17 mouse cellular contexts compared by ENCODE assay signal in genomic region chr6:39526797-39527196, GRCm38 (mm10). TPM values are rescaled to one million over a fixed set of nuclear protein-coding genes. Genes with fewer than 3 reads are reported as not detected.
DNase-seq lines count a peak whose midpoint lies in the region; ATAC-seq and TF ChIP-seq lines count a peak whose summit lies in the region.
"Had no signal": no experiment of that assay in that cellular context is flagged by ENCODE, and none has a peak within 500 bp of the region (broad histone marks: within the 10 kb centered on the region; RNA-seq: fewer than 3 reads in every experiment).

No protein-coding gene starts in this region.

- 39% methylated on average over 8 of the region's 10 CpGs for WGBS in liver, postnatal 0 days (ENCODE audit: insufficient replicate concordance)
- WGBS in liver, embryonic 11.5 days, result 52% methylated on average over 10 of the region's 10 CpGs
- 48% methylated on average over 10 of the region's 10 CpGs for WGBS in heart, adult 2 months

- in situ Hi-C loops in CH12.LX (cut with MboI; ENCODE audit: low pct_ligation_motif_present, low pct_unique_long_range_greater_than_20kb, low sequenced_read_pairs), result no loop called here

- H3K79me2 ChIP-seq in CH12.LX (replicated peaks; ENCODE audit: control insufficient read depth, extremely low read depth, insufficient read depth, poor library complexity, severe bottlenecking), result peaks cover 30% of the 10 kb centered on the region
- no peaks in the 10 kb centered on the region for H3K79me2 ChIP-seq in heart, adult 2 months (replicated peaks; ENCODE audit: control insufficient read depth, insufficient read depth, low read length)

- TF ChIP-seq CTCF in liver, postnatal 0 days (IDR thresholded peaks at IDR 0.05; ENCODE audit: low read depth), result no peak
- TF ChIP-seq CTCF in CH12.LX (conservative IDR thresholded peaks at IDR 0.05 in 1 of 2, IDR thresholded peaks at IDR 0.05 in 1 of 2; ENCODE audit: low read depth in 2 of 2, low read length in 2 of 2), result no peak
- no peak for TF ChIP-seq CTCF in heart, adult 2 months (IDR thresholded peaks at IDR 0.05)

- intact Hi-C loops in heart, adult 2 months (cut with DNase I), result loop anchor here (5.0 kb wide), 1 partner anchor 36 kb away; no protein-coding TSS in a partner anchor

- H3K9ac ChIP-seq in liver, postnatal 0 days (replicated peaks), result no peak overlapping the region
- no peak overlapping the region for H3K9ac ChIP-seq in liver, embryonic 11.5 days (ENCODE audit: low read depth, low read length)
- 0 out of 2 replicates have a peak overlapping the region, but pooled peaks have one; percentile 76 for H3K9ac ChIP-seq in CH12.LX (ENCODE audit: insufficient read depth, low read depth)
- no peak overlapping the region for H3K9ac ChIP-seq in heart, adult 2 months (ENCODE audit: low read depth, low read length)
- H3K9ac ChIP-seq: embryonic facial prominence, embryonic 12.5 days; limb, embryonic 13.5 days; lung, embryonic 15.5 days had no signal

- dilution Hi-C loops in CH12.LX (cut with MboI; ENCODE audit: extremely low pct_ligation_motif_present, extremely low pct_unique_long_range_greater_than_20kb, low sequenced_read_pairs), result no loop called here

- H3K4me3 ChIP-seq in liver, postnatal 0 days (ENCODE audit: low read depth, low read length), result no peak overlapping the region
- no peak overlapping the region for H3K4me3 ChIP-seq in liver, embryonic 11.5 days (ENCODE audit: low read depth, low read length)
- H3K4me3 ChIP-seq in CH12.LX (replicated peaks in 1 of 3; ENCODE audit: low read depth in 2 of 3, low read length in 2 of 3, poor library complexity in 1 of 3), result peak overlapping the region; percentile 57 to 66 (median 66)
- no peak overlapping the region for H3K4me3 ChIP-seq in heart, adult 2 months
- H3K4me3 ChIP-seq: embryonic facial prominence, embryonic 12.5 days; gastrocnemius, adult 2 months; heart, embryonic 10.5 days; limb, embryonic 13.5 days; lung, embryonic 15.5 days had no signal

- H3K4me2 ChIP-seq in liver, postnatal 0 days (ENCODE audit: low read depth, low read length), result no peak overlapping the region
- H3K4me2 ChIP-seq in liver, embryonic 11.5 days, result no peak overlapping the region
- H3K4me2 ChIP-seq in CH12.LX (ENCODE audit: insufficient read depth, low read depth, poor library complexity, severe bottlenecking), result peak overlapping the region; percentile 85
- H3K4me2 ChIP-seq: embryonic facial prominence, embryonic 12.5 days; limb, embryonic 13.5 days; lung, embryonic 15.5 days had no signal

- ATAC-seq in liver, postnatal 0 days, result no peak
- ATAC-seq in liver, embryonic 11.5 days (replicated peaks; ENCODE audit: low FRiP score), result no peak
- ATAC-seq: inflammation-experienced regulatory T-cells, adult 6 months had no signal

- H3K36me3 ChIP-seq in liver, postnatal 0 days (replicated peaks; ENCODE audit: insufficient read depth, low read length), result no peaks in the 10 kb centered on the region
- peaks cover 13% of the 10 kb centered on the region; the same call in 1 of the 2 replicates for H3K36me3 ChIP-seq in liver, embryonic 11.5 days (ENCODE audit: control insufficient read depth, insufficient read depth, low read length)
- peaks cover 20 to 60% of the 10 kb centered on the region in 2 experiments for H3K36me3 ChIP-seq in CH12.LX (replicated peaks in 1 of 2; ENCODE audit: control insufficient read depth in 1 of 2, insufficient read depth in 1 of 2, low read length in 1 of 2)
- no peaks in the 10 kb centered on the region for H3K36me3 ChIP-seq in heart, adult 2 months (ENCODE audit: control insufficient read depth, insufficient read depth, low read length)
- H3K36me3 ChIP-seq: G1E had no signal

- H3K9me3 ChIP-seq in liver, postnatal 0 days (ENCODE audit: low read length), result no peaks in the 10 kb centered on the region
- no peaks in the 10 kb centered on the region for H3K9me3 ChIP-seq in liver, embryonic 11.5 days (ENCODE audit: control insufficient read depth, low read length)
- H3K9me3 ChIP-seq in CH12.LX (replicated peaks; ENCODE audit: low read length), result no peaks in the 10 kb centered on the region
- H3K9me3 ChIP-seq: embryonic facial prominence, embryonic 12.5 days; G1E; heart, embryonic 10.5 days; lung, embryonic 15.5 days had no signal

- TF ChIP-seq EP300 in liver, postnatal 0 days (IDR thresholded peaks at IDR 0.05; ENCODE audit: low read depth), result no peak
- TF ChIP-seq EP300 in CH12.LX (IDR thresholded peaks at IDR 0.05; ENCODE audit: low read length), result peak; percentile 33; the same call in 1 of the 2 replicates
- TF ChIP-seq EP300 in heart, adult 2 months (IDR thresholded peaks at IDR 0.05; ENCODE audit: insufficient read depth, low read depth, low read length), result no peak

- H3K27me3 ChIP-seq in liver, postnatal 0 days (ENCODE audit: insufficient read depth, low read length), result no peaks in the 10 kb centered on the region
- H3K27me3 ChIP-seq in liver, embryonic 11.5 days (replicated peaks; ENCODE audit: control insufficient read depth, insufficient read depth, low read length), result no peaks in the 10 kb centered on the region
- no peaks in the 10 kb centered on the region for H3K27me3 ChIP-seq in CH12.LX (replicated peaks)
- H3K27me3 ChIP-seq in heart, adult 2 months (ENCODE audit: control insufficient read depth, insufficient read depth, low read length), result no peaks in the 10 kb centered on the region
- H3K27me3 ChIP-seq: embryonic facial prominence, embryonic 12.5 days; limb, embryonic 13.5 days; lung, embryonic 15.5 days had no signal

- TF ChIP-seq RAD21 in CH12.LX (IDR thresholded peaks at IDR 0.05; ENCODE audit: low read depth, low read length), result no peak; the same call in 1 of the 2 replicates

- no peak for DNase-seq in liver, postnatal 0 days
- DNase-seq in liver, embryonic 11.5 days (ENCODE audit: low spot score), result no peak
- DNase-seq in A20 (ENCODE audit: low read depth, low spot score), result peak; percentile 82
- DNase-seq in CH12.LX (ENCODE audit: extremely low read depth), result peak; percentile 90
- peak; percentile 6 for DNase-seq in induced T-regulatory cell, adult 2 months (ENCODE audit: low read depth)
- no peak for DNase-seq in urinary bladder, postnatal 10 days (ENCODE audit: low spot score)
- DNase-seq in cerebellum, adult 11-12 months, result no peak
- no peak for DNase-seq in heart, adult 2 months
- DNase-seq: kidney, postnatal 36 days had no signal

- no peak for TF ChIP-seq POLR2A in CH12.LX (IDR thresholded peaks at IDR 0.05; ENCODE audit: low read depth, low read length)
- no peak for TF ChIP-seq POLR2A in heart, adult 2 months (IDR thresholded peaks at IDR 0.05; ENCODE audit: insufficient read depth, low read depth, low read length)

- H3K27ac ChIP-seq in liver, postnatal 0 days (ENCODE audit: low read depth), result 0 out of 2 replicates have a peak overlapping the region, but pooled peaks have one; percentile 16
- H3K27ac ChIP-seq in liver, embryonic 11.5 days (ENCODE audit: low read depth, low read length), result no peak overlapping the region
- peak overlapping the region; percentile 95 for H3K27ac ChIP-seq in CH12.LX (ENCODE audit: insufficient read depth, low read depth)
- no peak overlapping the region for H3K27ac ChIP-seq in heart, adult 2 months
- H3K27ac ChIP-seq: embryonic facial prominence, embryonic 12.5 days; heart, embryonic 10.5 days; limb, embryonic 13.5 days; lung, embryonic 15.5 days had no signal

- H3K4me1 ChIP-seq in liver, postnatal 0 days (ENCODE audit: insufficient read depth), result peaks cover 12% of the 10 kb centered on the region
- peaks cover 4% of the 10 kb centered on the region; the same call in 1 of the 2 replicates for H3K4me1 ChIP-seq in liver, embryonic 11.5 days (replicated peaks; ENCODE audit: control insufficient read depth, insufficient read depth, low read length)
- H3K4me1 ChIP-seq in CH12.LX (ENCODE audit: control insufficient read depth in 1 of 2, insufficient read depth in 2 of 2), result peaks cover 15 to 36% of the 10 kb centered on the region in 2 experiments
- peaks cover 6% of the 10 kb centered on the region for H3K4me1 ChIP-seq in heart, adult 2 months (ENCODE audit: control insufficient read depth, insufficient read depth, low read length)

TF ChIP-seq in CH12.LX, 34 proteins besides CTCF, POLR2A, EP300 and RAD21 (continues in another document):
- TF ChIP-seq GABPA (IDR thresholded peaks at IDR 0.05; ENCODE audit: insufficient replicate concordance, low read depth, low read length) (no peak), PAX5 (IDR thresholded peaks at IDR 0.05; ENCODE audit: low read length) (no peak), MAFK (IDR thresholded peaks at IDR 0.05; ENCODE audit: insufficient replicate concordance, low read length) (no peak), MAZ (IDR thresholded peaks at IDR 0.05; ENCODE audit: low read depth, low read length) (no peak), POLR2AphosphoS2 (IDR thresholded peaks at IDR 0.05; ENCODE audit: low read depth, low read length) (no peak), KAT2A (IDR thresholded peaks at IDR 0.05; ENCODE audit: insufficient replicate concordance, low read length) (no peak), USF1 (IDR thresholded peaks at IDR 0.05; ENCODE audit: low read depth, low read length) (peak; percentile 84), CHD1 (IDR thresholded peaks at IDR 0.05; ENCODE audit: low read depth, low read length) (no peak), E2F4 (IDR thresholded peaks at IDR 0.05; ENCODE audit: insufficient replicate concordance, low read depth, low read length) (no peak)

RNA-seq across cellular contexts. Expression of gene Dennd2a, which starts 30.9 kb away (rescaled TPM):
- polyA plus RNA-seq in liver, postnatal 0 days (2015; fragmentation: Nextera tagmentation; extraction: Ambion mirVana), result 1.6 TPM in 2 replicates
- polyA plus RNA-seq in liver, embryonic 11.5 days (2014; fragmentation: Nextera tagmentation; extraction: Ambion mirVana), result 12.4 and 12.6 TPM in 2 replicates
- total RNA-seq in CH12.LX (2012; rRNA removed) (8.9 and 9.1 TPM in 2 replicates), CH12.LX (2014; rRNA removed) (2.9 and 3.7 TPM in 2 replicates)
- 10.4 and 10.6 TPM in 2 replicates for polyA plus RNA-seq in CH12.LX (2012; ENCODE audit: insufficient read length, low read depth)
- 1 to 10 TPM; 6.0 to 6.6 TPM for total RNA-seq in heart, adult 2 months (2021)
- 5.6 and 7.4 TPM in 2 replicates for polyA plus RNA-seq in heart, adult 2 months (2012; rRNA removed)
- polyA plus RNA-seq: G1E had no signal

RNA-seq across cellular contexts. Expression of gene Adck2, which starts 46.9 kb away (rescaled TPM):
- polyA plus RNA-seq in liver, postnatal 0 days (2015; fragmentation: Nextera tagmentation; extraction: Ambion mirVana), result 15.8 and 17.1 TPM in 2 replicates
- polyA plus RNA-seq in liver, embryonic 11.5 days (2014; fragmentation: Nextera tagmentation; extraction: Ambion mirVana), result 20.6 and 22.8 TPM in 2 replicates
- total RNA-seq in CH12.LX (2012; rRNA removed), result 10.1 and 16.5 TPM in 2 replicates
- 4.8 and 5.6 TPM in 2 replicates for total RNA-seq in CH12.LX (2014; rRNA removed)
- 15.9 and 17.7 TPM in 2 replicates for polyA plus RNA-seq in CH12.LX (2012; ENCODE audit: insufficient read length, low read depth)
- 10 to 100 TPM; 12.1 to 15.6 TPM for total RNA-seq in heart, adult 2 months (2021)
- 7.6 and 15.9 TPM in 2 replicates for polyA plus RNA-seq in heart, adult 2 months (2012; rRNA removed)

RNA-seq across cellular contexts. Expression of gene Gm42420, which starts 58.8 kb away (rescaled TPM):
- polyA plus RNA-seq in liver, postnatal 0 days (2015; fragmentation: Nextera tagmentation; extraction: Ambion mirVana), result 1.2 and 1.9 TPM in 2 replicates
- polyA plus RNA-seq in liver, embryonic 11.5 days (2014; fragmentation: Nextera tagmentation; extraction: Ambion mirVana), result 2.9 and 3.5 TPM in 2 replicates
- total RNA-seq in CH12.LX (2012; rRNA removed) (1.6 and 2.6 TPM in 2 replicates), CH12.LX (2014; rRNA removed) (0.66 and 1.6 TPM in 2 replicates)
- polyA plus RNA-seq in CH12.LX (2012; ENCODE audit: insufficient read length, low read depth), result 2.1 and 2.2 TPM in 2 replicates
- not detected for total RNA-seq in heart, adult 2 months (2021)
- 0.59 and 2.2 TPM in 2 replicates for polyA plus RNA-seq in heart, adult 2 months (2012; rRNA removed)
- polyA plus RNA-seq: embryonic facial prominence, embryonic 12.5 days; forebrain, embryonic 11.5 days; G1E; inflammation-experienced regulatory T-cells, adult 6 months had no signal

Comparison
In these comparisons a context has a peak if more than half of its experiments do, and no peak if none do; other contexts are left out.
1. H3K27ac ChIP-seq: peak in liver, postnatal 0 days (single experiment) and CH12.LX (single experiment); none in liver, embryonic 11.5 days (single experiment) and heart, adult 2 months (single experiment).
2. DNase-seq: peak in A20 (single experiment), CH12.LX (single experiment) and induced T-regulatory cell, adult 2 months (single experiment); none in liver, postnatal 0 days (single experiment), liver, embryonic 11.5 days (single experiment), urinary bladder, postnatal 10 days (single experiment), cerebellum, adult 11-12 months (single experiment) and heart, adult 2 months (0 of 2).
3. H3K4me3 ChIP-seq: peak in CH12.LX (3 of 3); none in liver, postnatal 0 days (single experiment), liver, embryonic 11.5 days (single experiment) and heart, adult 2 months (single experiment).